Comparison of ENCODE assay signal across 7 mouse cellular contexts in the genomic region with DNA sequence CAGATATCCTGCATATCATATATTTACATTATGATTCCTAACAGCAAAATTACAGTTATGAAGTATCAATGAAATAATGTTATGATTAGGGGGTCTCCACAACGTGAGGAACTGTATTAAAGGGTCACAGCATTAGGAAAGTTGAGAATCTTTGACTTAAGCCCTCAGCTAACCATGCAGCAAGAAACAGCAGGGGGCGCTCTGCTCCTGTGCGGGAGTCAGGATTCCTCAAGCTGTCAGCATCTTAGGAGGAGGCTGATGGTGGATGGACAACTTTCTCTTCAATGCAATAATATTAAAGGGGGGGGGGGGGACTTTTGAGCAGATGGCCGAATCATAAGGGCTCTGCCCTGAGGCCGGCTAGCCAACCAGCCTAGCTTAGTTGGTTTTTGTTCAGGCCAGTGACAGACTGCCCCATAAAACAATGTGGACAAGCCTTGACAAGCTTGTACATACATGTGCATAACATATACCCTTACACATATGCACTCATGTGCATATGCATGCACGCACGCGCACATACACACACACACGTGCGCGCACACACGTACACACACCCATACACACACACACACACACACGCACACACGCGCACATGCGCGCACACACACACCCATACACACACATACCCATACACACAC. TPM values are rescaled to one million over a fixed set of nuclear protein-coding genes. Genes with fewer than 3 reads are reported as not detected.
DNase-seq lines count a peak whose midpoint lies in the region; ATAC-seq and TF ChIP-seq lines count a peak whose summit lies in the region.

No protein-coding gene starts in this region.

- ATAC-seq in liver, embryonic 14.5 days (ENCODE audit: insufficient read depth): no peak

- intact Hi-C loops in heart, postnatal 36 days (cut with DNase I): no loop called here

- no peak overlapping the region for H3K4me3 ChIP-seq in liver, embryonic 14.5 days (ENCODE audit: insufficient read depth in 1 of 2, low read depth in 2 of 2, low read length in 2 of 2)

- no peaks in the 10 kb centered on the region for H3K9me3 ChIP-seq in liver, embryonic 14.5 days (ENCODE audit: control insufficient read depth, low read length)

- peak; percentile 54 for DNase-seq in ovary, postnatal 36 days (ENCODE audit: low spot score)
- no peak for DNase-seq in ovary, postnatal 10 days (ENCODE audit: low spot score)
- DNase-seq in adipocyte (ENCODE audit: low spot score): peak; percentile 64
- peak; percentile 83 to 93 for DNase-seq in cerebellum, postnatal 25 days
- peak; percentile 30 to 64 for DNase-seq in heart, postnatal 36 days
- peak; percentile 7 to 13 (median 10) for DNase-seq in liver, embryonic 14.5 days (ENCODE audit: low read depth in 3 of 3, low spot score in 3 of 3)
- peak; percentile 87 for DNase-seq in right cerebral cortex, postnatal 14 days

- H3K27me3 ChIP-seq in liver, embryonic 14.5 days (ENCODE audit: control insufficient read depth, insufficient read depth, low read length): no peaks in the 10 kb centered on the region

- no peak overlapping the region for H3K27ac ChIP-seq in liver, embryonic 14.5 days

- H3K9ac ChIP-seq in liver, embryonic 14.5 days (replicated peaks): no peak overlapping the region

- TF ChIP-seq CTCF in liver, embryonic 14.5 days (IDR thresholded peaks at IDR 0.05; ENCODE audit: low read depth): peak; percentile 68

- no peak overlapping the region for H3K4me2 ChIP-seq in liver, embryonic 14.5 days (ENCODE audit: low read depth)

- H3K36me3 ChIP-seq in liver, embryonic 14.5 days (replicated peaks; ENCODE audit: control insufficient read depth, insufficient read depth, low read depth): no peaks in the 10 kb centered on the region

- WGBS in liver, embryonic 14.5 days (ENCODE audit: insufficient replicate concordance): 69% methylated on average over 17 of the region's 17 CpGs

- no peaks in the 10 kb centered on the region for H3K4me1 ChIP-seq in liver, embryonic 14.5 days (replicated peaks; ENCODE audit: control insufficient read depth in 2 of 2, insufficient read depth in 2 of 2, low read length in 1 of 2)

- TF ChIP-seq EP300 in liver, embryonic 14.5 days (IDR thresholded peaks at IDR 0.05; ENCODE audit: low read depth): no peak

RNA-seq across cellular contexts. Expression of gene Ubl4b, which starts 4.3 kb away (rescaled TPM):
- total RNA-seq in heart, postnatal 36 days (2021): not detected
- polyA plus RNA-seq in liver, embryonic 14.5 days (2012; rRNA removed): not detected in 2 replicates
- polyA plus RNA-seq in liver, embryonic 14.5 days (2014; fragmentation: Nextera tagmentation; extraction: Ambion mirVana): not detected in 2 replicates

RNA-seq across cellular contexts. Expression of gene Slc6a17, which starts 32.7 kb away (rescaled TPM):
- total RNA-seq in heart, postnatal 36 days (2021): 1 to 10 TPM; 1.5 to 2.0 TPM
- 0.12 and 0.15 TPM in 2 replicates for polyA plus RNA-seq in liver, embryonic 14.5 days (2012; rRNA removed)
- polyA plus RNA-seq in liver, embryonic 14.5 days (2014; fragmentation: Nextera tagmentation; extraction: Ambion mirVana): 0.11 TPM in 1 of 2 replicates, not detected in the other

RNA-seq across cellular contexts. Expression of gene Alx3, which starts 44.3 kb away (rescaled TPM):
- not detected for total RNA-seq in heart, postnatal 36 days (2021)
- polyA plus RNA-seq in liver, embryonic 14.5 days (2012; rRNA removed): not detected in 2 replicates
- polyA plus RNA-seq in liver, embryonic 14.5 days (2014; fragmentation: Nextera tagmentation; extraction: Ambion mirVana): not detected in 2 replicates
